Mouse (Mus musculus) spleen, adult 2 months (tissue): ENCODE data around the gene 6430531B16Rik. TPM values are rescaled to one million over a fixed set of nuclear protein-coding genes. Genes with fewer than 3 reads are reported as not detected.

ENCODE experiments used
- DNase-seq, 2 experiments: peaks; one replicate each; pipeline versions ENCODE4 v3.0.0 to v3.0.0-alpha.2; 2012 to 2021; ENCODE audit warnings: low spot score in 2 of 2, low read depth in 1 of 2
- H3K27ac ChIP-seq: fragments of 200-500 bp; 2 replicates; pipeline ENCODE4 v1.5.1; 2012; ENCODE audit warnings: low read length, inconsistent platforms; ENCODE audit not compliant: insufficient read depth
- H3K27me3 ChIP-seq: fragments of 200-500 bp; 2 replicates; pipeline ENCODE4 v1.6.1; 2012; ENCODE audit warnings: mild to moderate bottlenecking, moderate library complexity, low read length, inconsistent platforms; ENCODE audit not compliant: control insufficient read depth, insufficient read depth
- H3K36me3 ChIP-seq: fragments of 200-500 bp; 2 replicates; pipeline ENCODE4 v1.6.1; 2012; ENCODE audit warnings: mild to moderate bottlenecking, low read length, inconsistent platforms; ENCODE audit not compliant: control insufficient read depth, insufficient read depth
- H3K4me1 ChIP-seq: fragments of 200-500 bp; 2 replicates; pipeline ENCODE4 v1.6.1; 2011; ENCODE audit warnings: inconsistent platforms; ENCODE audit not compliant: control insufficient read depth, insufficient read depth, insufficient read length
- H3K4me3 ChIP-seq: fragments of 200-500 bp; 2 replicates; pipeline ENCODE4 v1.5.1; 2011; ENCODE audit warnings: mild to moderate bottlenecking, inconsistent platforms; ENCODE audit not compliant: insufficient read depth, insufficient read length; ENCODE audit errors: extremely low read depth
- CTCF ChIP-seq: fragments of 200-500 bp; IDR thresholded peaks from 2 replicates; pipeline ENCODE4 v1.5.1; 2011; ENCODE audit warnings: mild to moderate bottlenecking, inconsistent platforms; ENCODE audit not compliant: insufficient read depth, insufficient read length, insufficient replicate concordance; ENCODE audit errors: extremely low read depth
- POLR2A ChIP-seq: fragments of 200-500 bp; IDR thresholded peaks from 2 replicates; pipeline ENCODE4 v1.6.1; 2011; ENCODE audit warnings: low read depth, low read length, inconsistent platforms
- WGBS: fragments of 180-500 bp; shearing (Covaris S2); methylation state at CpG from one replicate; pipeline ENCODE4 v1.1.7; 2018; 5-methylcytosine and 5-hydroxymethylcytosine counted together
- polyA plus RNA-seq: library from polyadenylated mRNA; depleted of rRNA; stranded (reverse); fragments of >200 nt; gene quantifications from 2 replicates; pipeline ENCODE4 v1.2.3, GENCODE M21; 2012; rRNA removed

The 6430531B16Rik gene
- 0.14 and 0.22 TPM in 2 replicates for polyA plus RNA-seq

- 15% methylated on average over 32 of the region's 32 CpGs for WGBS
- peaks cover 13% of the 10 kb centered on the region; the same call in 1 of the 2 replicates for H3K4me1 ChIP-seq
- H3K27me3 ChIP-seq, result no peaks in the 10 kb centered on the region
- DNase-seq, result peak in 1 of 2 experiments; percentile 68
- TF ChIP-seq CTCF (no peak), POLR2A (no peak)
- no peak within 1 kb of the TSS for H3K27ac ChIP-seq
- no peaks in the 10 kb centered on the region for H3K36me3 ChIP-seq
- peak within 1 kb of the TSS; percentile 35 for H3K4me3 ChIP-seq
Measured at GRCm38 (mm10) chr7:139978278-139978892, at the start of gene 6430531B16Rik. TSS of gene 6430531B16Rik (minus strand) at chr7:139978755.

GRCm38 (mm10) chr7:140011336-140011735, 32.8 kb upstream of the 6430531B16Rik start:
- Histone ChIP-seq H3K27me3 (no peaks in the 10 kb centered on the region), H3K27ac (no peak overlapping the region), H3K4me1 (no peaks in the 10 kb centered on the region), H3K36me3 (no peaks in the 10 kb centered on the region), H3K4me3 (no peak overlapping the region)
- WGBS, result 97% methylated on average over 17 of the region's 17 CpGs
- DNase-seq, result no peak
- TF ChIP-seq CTCF (no peak), POLR2A (no peak)

- H3K4me3 ChIP-seq, result no peak overlapping the region
- H3K27me3 ChIP-seq, result no peaks in the 10 kb centered on the region
- no peak for DNase-seq
- H3K27ac ChIP-seq, result no peak overlapping the region
- no peaks in the 10 kb centered on the region for H3K4me1 ChIP-seq
- TF ChIP-seq CTCF (no peak), POLR2A (no peak)
- 94% methylated on average over 9 of the region's 9 CpGs for WGBS
- H3K36me3 ChIP-seq, result peaks cover 11% of the 10 kb centered on the region
Measured at GRCm38 (mm10) chr7:140007781-140008180, 29.2 kb upstream of the 6430531B16Rik start.

GRCm38 (mm10) chr7:140006861-140007611, 28.5 kb upstream of the 6430531B16Rik start:
- TF ChIP-seq CTCF (no peak), POLR2A (no peak)
- 88% methylated on average over 9 of the region's 9 CpGs for WGBS
- no peak overlapping the region for H3K27ac ChIP-seq

GRCm38 (mm10) chr7:140004666-140005065, 26.1 kb upstream of the 6430531B16Rik start:
- Histone ChIP-seq H3K27me3 (no peaks in the 10 kb centered on the region), H3K36me3 (peaks cover 25% of the 10 kb centered on the region), H3K4me3 (no peak overlapping the region), H3K27ac (no peak overlapping the region), H3K4me1 (no peaks in the 10 kb centered on the region)
- TF ChIP-seq POLR2A, result no peak
- TF ChIP-seq CTCF, result no peak
- 93% methylated on average over 8 of the region's 8 CpGs for WGBS
- DNase-seq, result no peak

More at GRCm38 (mm10) chr7:140006861-140007611, 28.5 kb upstream of the 6430531B16Rik start:
- Histone ChIP-seq H3K27me3 (no peaks in the 10 kb centered on the region), H3K36me3 (peaks cover 11% of the 10 kb centered on the region), H3K4me3 (no peak overlapping the region), H3K4me1 (no peaks in the 10 kb centered on the region)
- no peak for DNase-seq

GRCm38 (mm10) chr7:140001086-140001740, 22.7 kb upstream of the 6430531B16Rik start:
- TF ChIP-seq CTCF (no peak), POLR2A (no peak)
- no peak for DNase-seq
- Histone ChIP-seq H3K36me3 (peaks cover 39% of the 10 kb centered on the region), H3K27me3 (no peaks in the 10 kb centered on the region), H3K27ac (no peak overlapping the region), H3K4me1 (no peaks in the 10 kb centered on the region), H3K4me3 (no peak overlapping the region)
- WGBS, result 94% methylated on average over 12 of the region's 12 CpGs
